Mouse (Mus musculus) heart, embryonic 14.5 days (tissue): Measurements from ENCODE around the gene Elfn2. TPM values are rescaled to one million over a fixed set of nuclear protein-coding genes. Genes with fewer than 3 reads are reported as not detected.
A peak's percentile ranks its signal among the peaks of the same experiment; 100 is the strongest.

Experiments used
- ATAC-seq: fragments of 200-750 bp; cut with Nextera tagmentation; 2 replicates; pipeline ENCODE4 v1.8.0; 2017; ENCODE audit warnings: low read depth, moderate TSS enrichment; ENCODE audit not compliant: insufficient number of reproducible peaks, insufficient read depth, low FRiP score
- H3K27ac ChIP-seq, 2 experiments: fragments of 200-500 bp in 1 of 2; fragments of 300-500 bp in 1 of 2; sonication (generic) in 1 of 2; replicated peaks in 1 of 2; 2 replicates each; pipeline ENCODE4 v1.5.1; 2012 to 2014; ENCODE audit warnings: low read depth in 2 of 2, low read length in 2 of 2, control low read depth in 1 of 2, mild to moderate bottlenecking in 1 of 2, mixed read lengths in 1 of 2; ENCODE audit not compliant: control insufficient read depth in 1 of 2, insufficient read depth in 1 of 2
- H3K27me3 ChIP-seq: fragments of 300-500 bp; sonication (generic); 2 replicates; pipeline ENCODE4 v1.6.1; 2014; ENCODE audit warnings: mild to moderate bottlenecking, low read length, control low read depth; ENCODE audit not compliant: control insufficient read depth, insufficient read depth
- H3K36me3 ChIP-seq: fragments of 300-500 bp; sonication (generic); 2 replicates; pipeline ENCODE4 v1.6.1; 2014; ENCODE audit warnings: mild to moderate bottlenecking, control low read depth, low read length, mixed read lengths; ENCODE audit not compliant: control insufficient read depth, insufficient read depth
- H3K4me1 ChIP-seq, 2 experiments: fragments of 200-500 bp in 1 of 2; fragments of 300-500 bp in 1 of 2; sonication (generic) in 1 of 2; 2 replicates each; pipeline ENCODE4 v1.6.1; 2012 to 2014; ENCODE audit warnings: low read length in 2 of 2, control low read depth in 1 of 2, mixed read lengths in 1 of 2; ENCODE audit not compliant: control insufficient read depth in 2 of 2, insufficient read depth in 2 of 2
- H3K4me2 ChIP-seq: fragments of 300-500 bp; sonication (generic); 2 replicates; pipeline ENCODE4 v1.6.1; 2014; ENCODE audit warnings: mild to moderate bottlenecking, low read length
- H3K4me3 ChIP-seq, 2 experiments: fragments of 200-500 bp in 1 of 2; fragments of 300-500 bp in 1 of 2; sonication (generic) in 1 of 2; 2 replicates each; pipeline ENCODE4 v1.5.1; 2012 to 2014; ENCODE audit warnings: low read length in 2 of 2, mild to moderate bottlenecking in 2 of 2, control low read depth in 1 of 2, low read depth in 1 of 2, moderate library complexity in 1 of 2; ENCODE audit not compliant: control insufficient read depth in 1 of 2, insufficient read depth in 1 of 2
- H3K9ac ChIP-seq: fragments of 300-500 bp; sonication (generic); 2 replicates; pipeline ENCODE4 v1.6.1; 2014; ENCODE audit warnings: mild to moderate bottlenecking, low read length
- H3K9me3 ChIP-seq: fragments of 300-500 bp; sonication (generic); 2 replicates; pipeline ENCODE4 v1.6.1; 2016; ENCODE audit warnings: low read length, control low read depth; ENCODE audit not compliant: control insufficient read depth
- WGBS: fragments of 180-500 bp; shearing (Covaris S2); extraction: QIAGEN DNeasy Blood & Tissue Kit; methylation state at CpG from one replicate; pipeline ENCODE4 v1.1.7; 2014; 5-methylcytosine and 5-hydroxymethylcytosine counted together
- polyA plus RNA-seq: library from polyadenylated mRNA; unstranded; fragments of >200 nt; fragmentation: Nextera tagmentation; extraction: Ambion mirVana; gene quantifications from 2 replicates; pipeline ENCODE4 v1.2.1, GENCODE M21; 2014

Gene Elfn2
- polyA plus RNA-seq, 1 experiment from 2014 or later: not detected

GRCm38 (mm10) chr15:78634095-78634737, 84.4 kb downstream of the Elfn2 start:
- peaks cover 13% of the 10 kb centered on the region; the same call in 1 of the 2 replicates for H3K27me3 ChIP-seq
- H3K27ac ChIP-seq: no peak overlapping the region
- H3K4me3 ChIP-seq: no peak overlapping the region
- no peak for ATAC-seq
- no peak overlapping the region for H3K4me2 ChIP-seq
- no peaks in the 10 kb centered on the region for H3K4me1 ChIP-seq
- H3K9ac ChIP-seq: no peak overlapping the region
- 33% methylated on average over 10 of the region's 10 CpGs for WGBS
- H3K36me3 ChIP-seq: no peaks in the 10 kb centered on the region
- no peaks in the 10 kb centered on the region for H3K9me3 ChIP-seq

DNA sequence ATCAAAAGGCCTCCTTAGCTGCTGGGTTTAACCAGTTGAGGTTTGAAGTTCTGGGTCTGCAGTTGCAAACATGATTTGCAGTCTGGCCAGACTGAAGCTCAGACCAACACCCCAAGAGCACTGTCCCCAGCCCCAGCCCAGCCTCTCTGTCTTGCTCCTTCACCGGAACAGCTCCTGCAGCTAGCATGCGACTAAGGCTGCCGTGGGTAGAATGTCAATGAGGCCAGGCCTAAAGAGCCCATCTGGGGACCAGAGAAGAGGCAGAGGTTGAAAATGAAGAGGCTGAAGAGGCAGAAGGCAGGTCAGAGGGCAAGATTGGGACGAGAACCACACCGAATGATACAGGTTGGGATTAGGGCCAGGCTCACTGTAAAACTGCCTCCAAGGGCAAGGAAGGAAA, 85.2 kb downstream of the Elfn2 start:
- ATAC-seq: no peak
- Histone ChIP-seq H3K9me3 (no peaks in the 10 kb centered on the region), H3K4me3 (no peak overlapping the region), H3K27me3 (peaks cover 13% of the 10 kb centered on the region; the same call in 1 of the 2 replicates), H3K27ac (no peak overlapping the region), H3K36me3 (no peaks in the 10 kb centered on the region), H3K4me2 (no peak overlapping the region), H3K9ac (no peak overlapping the region), H3K4me1 (no peaks in the 10 kb centered on the region)
- 61% methylated on average over 5 of the region's 5 CpGs for WGBS

GRCm38 (mm10) chr15:78632387-78632786, 86.2 kb downstream of the Elfn2 start:
- H3K36me3 ChIP-seq: no peaks in the 10 kb centered on the region
- no peak overlapping the region for H3K4me3 ChIP-seq
- H3K9ac ChIP-seq: no peak overlapping the region
- WGBS: 54% methylated on average over 2 of the region's 2 CpGs
- H3K4me2 ChIP-seq: no peak overlapping the region
- H3K27ac ChIP-seq: no peak overlapping the region
- H3K9me3 ChIP-seq: no peaks in the 10 kb centered on the region; the same call in 1 of the 2 replicates
- no peaks in the 10 kb centered on the region for H3K4me1 ChIP-seq
- no peak for ATAC-seq
- 0 out of 2 replicates have a peak, but pooled peaks cover 8% of the 10 kb centered on the region for H3K27me3 ChIP-seq

GRCm38 (mm10) chr15:78626285-78626684, 92.3 kb downstream of the Elfn2 start:
- Histone ChIP-seq H3K4me3 (no peak overlapping the region), H3K9ac (no peak overlapping the region), H3K4me1 (peaks cover 0 to 6% of the 10 kb centered on the region in 2 experiments; a peak in 2 of 4 replicates), H3K9me3 (no peaks in the 10 kb centered on the region; the same call in 1 of the 2 replicates), H3K4me2 (no peak overlapping the region), H3K27ac (no peak overlapping the region), H3K36me3 (no peaks in the 10 kb centered on the region), H3K27me3 (peaks cover 9% of the 10 kb centered on the region)
- WGBS: 81% methylated on average over 13 of the region's 13 CpGs
- no peak for ATAC-seq

DNA sequence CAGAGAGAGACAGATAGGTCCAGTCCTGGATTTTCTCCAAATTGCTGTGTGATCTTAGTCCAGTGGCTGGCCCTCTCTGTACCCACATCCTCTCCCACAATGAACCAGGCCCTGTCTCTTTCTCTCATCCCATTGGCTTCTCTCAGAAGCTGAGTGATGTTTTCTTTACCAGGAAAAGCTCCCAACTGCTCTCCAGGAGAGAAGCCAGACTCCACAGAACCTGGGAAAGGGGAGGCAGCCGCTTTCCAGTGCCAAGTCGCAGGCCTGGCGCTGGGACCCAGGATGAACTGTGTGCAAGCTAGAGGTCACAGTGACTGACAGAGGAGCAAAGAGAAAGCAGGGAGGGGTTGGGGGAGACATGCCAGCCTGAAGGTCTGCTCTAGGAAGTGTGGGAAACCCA, 93.6 kb downstream of the Elfn2 start:
- no peaks in the 10 kb centered on the region; the same call in 1 of the 2 replicates for H3K9me3 ChIP-seq
- no peak for ATAC-seq
- no peak overlapping the region for H3K4me3 ChIP-seq
- H3K4me2 ChIP-seq: no peak overlapping the region
- peaks cover 0 to 6% of the 10 kb centered on the region in 2 experiments; a peak in 2 of 4 replicates for H3K4me1 ChIP-seq
- H3K27me3 ChIP-seq: peaks cover 13% of the 10 kb centered on the region
- peak overlapping the region in 1 of 2 experiments; percentile 44; a peak in 2 of 4 replicates for H3K27ac ChIP-seq
- 70% methylated on average over 3 of the region's 3 CpGs for WGBS
- H3K36me3 ChIP-seq: no peaks in the 10 kb centered on the region
- H3K9ac ChIP-seq: no peak overlapping the region

DNA sequence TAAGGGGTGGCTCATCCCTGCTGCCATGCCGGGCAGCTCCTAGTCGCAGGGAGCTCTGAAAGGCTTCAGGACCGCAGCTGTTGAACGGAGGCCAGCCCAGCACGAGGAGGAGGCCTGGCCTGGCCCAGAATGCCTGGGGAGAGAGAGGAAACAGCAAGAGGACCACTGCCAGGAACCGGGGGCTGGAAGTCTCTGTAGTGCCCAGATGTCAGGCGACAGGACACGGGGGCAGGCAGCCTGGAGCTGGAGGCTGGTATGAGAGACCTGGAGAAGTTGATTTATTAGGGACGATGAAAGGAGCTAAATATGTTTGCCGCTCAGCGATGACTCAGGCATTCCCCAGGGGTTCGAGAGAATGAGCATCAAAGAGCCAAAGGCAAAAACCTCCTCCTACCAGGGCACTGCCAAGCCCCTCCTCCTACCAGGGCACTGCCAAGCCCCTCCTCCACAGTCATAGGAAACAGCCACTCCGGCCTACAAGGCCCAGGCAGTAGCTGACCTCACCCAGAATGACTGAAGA, 94.1 kb downstream of the Elfn2 start:
- Histone ChIP-seq H3K27ac (peak overlapping the region; percentile 5 to 44; a peak in 2 of 4 replicates), H3K9ac (no peak overlapping the region), H3K9me3 (no peaks in the 10 kb centered on the region; the same call in 1 of the 2 replicates), H3K4me3 (no peak overlapping the region), H3K4me2 (no peak overlapping the region; the same call in 1 of the 2 replicates), H3K4me1 (peaks cover 0 to 6% of the 10 kb centered on the region in 2 experiments; a peak in 2 of 4 replicates), H3K36me3 (no peaks in the 10 kb centered on the region), H3K27me3 (peaks cover 16% of the 10 kb centered on the region)
- WGBS: 38% methylated on average over 13 of the region's 13 CpGs
- peak; percentile 63 for ATAC-seq

DNA sequence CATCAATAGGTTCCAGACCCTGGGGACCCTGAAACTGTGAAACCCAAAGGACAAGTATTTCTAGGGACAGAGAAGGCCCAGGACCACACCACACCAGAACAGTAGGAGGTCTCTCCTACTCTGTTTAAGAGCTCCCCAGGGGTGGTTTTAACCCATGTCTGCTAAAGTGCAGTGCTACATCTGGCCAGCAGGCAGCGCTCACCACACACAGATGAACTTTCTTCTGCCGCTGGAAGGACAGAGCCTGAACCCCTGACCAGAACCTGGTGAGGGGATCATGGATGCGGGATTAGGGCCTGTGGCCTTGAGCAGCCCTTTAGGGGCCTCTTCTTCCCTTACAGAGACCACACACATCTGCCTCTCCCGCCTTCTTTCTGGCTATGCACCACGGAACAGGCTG, 95.1 kb downstream of the Elfn2 start:
- no peak for ATAC-seq
- Histone ChIP-seq H3K9me3 (no peaks in the 10 kb centered on the region; the same call in 1 of the 2 replicates), H3K27ac (no peak overlapping the region), H3K27me3 (peaks cover 20% of the 10 kb centered on the region), H3K9ac (no peak overlapping the region), H3K36me3 (no peaks in the 10 kb centered on the region), H3K4me3 (no peak overlapping the region), H3K4me1 (peaks cover 0 to 6% of the 10 kb centered on the region in 2 experiments; a peak in 2 of 4 replicates), H3K4me2 (no peak overlapping the region)
- 18% methylated on average over 5 of the region's 5 CpGs for WGBS
